12 mouse cellular contexts compared by ENCODE assay signal in genomic region chr15:98606051-98606536, GRCm38 (mm10). TPM values are rescaled to one million over a fixed set of nuclear protein-coding genes. Genes with fewer than 3 reads are reported as not detected.
DNase-seq lines count a peak whose midpoint lies in the region; ATAC-seq and TF ChIP-seq lines count a peak whose summit lies in the region.
"Had no signal": no experiment of that assay in that cellular context is flagged by ENCODE, and none has a peak within 500 bp of the region (broad histone marks: within the 10 kb centered on the region; RNA-seq: fewer than 3 reads in every experiment).

No protein-coding gene starts in this region.

- peak overlapping the region; percentile 90 for H3K27ac ChIP-seq in gastrocnemius, adult 2 months
- H3K27ac ChIP-seq in liver, embryonic 12.5 days: peak overlapping the region; percentile 99
- no peak overlapping the region for H3K27ac ChIP-seq in forebrain, embryonic 15.5 days (replicated peaks)
- H3K27ac ChIP-seq: neural tube, embryonic 15.5 days had no signal

- no peak for TF ChIP-seq CTCF in gastrocnemius, adult 2 months (IDR thresholded peaks at IDR 0.05)

- ATAC-seq in liver, embryonic 12.5 days: peak; percentile 81
- ATAC-seq in activated CD4-positive, CD25-positive, alpha-beta regulatory T cell, adult 4 months: no peak
- no peak for ATAC-seq in forebrain, embryonic 15.5 days (replicated peaks)

- peaks cover 91% of the 10 kb centered on the region for H3K4me1 ChIP-seq in liver, embryonic 12.5 days
- peaks cover 47% of the 10 kb centered on the region for H3K4me1 ChIP-seq in forebrain, embryonic 15.5 days

- peak overlapping the region; percentile 99 for H3K4me2 ChIP-seq in liver, embryonic 12.5 days
- no peak overlapping the region for H3K4me2 ChIP-seq in forebrain, embryonic 15.5 days (replicated peaks)

- 18% methylated on average over 12 of the region's 12 CpGs for WGBS in liver, embryonic 12.5 days (ENCODE audit: insufficient replicate concordance)
- WGBS in forebrain, embryonic 15.5 days: 89% methylated on average over 12 of the region's 12 CpGs

- H3K36me3 ChIP-seq in liver, embryonic 12.5 days: peaks cover 39% of the 10 kb centered on the region
- H3K36me3 ChIP-seq in forebrain, embryonic 15.5 days: peaks cover 16% of the 10 kb centered on the region; the same call in 1 of the 2 replicates

- H3K4me3 ChIP-seq in gastrocnemius, adult 2 months: peak overlapping the region; percentile 97
- H3K4me3 ChIP-seq in liver, embryonic 12.5 days: peak overlapping the region; percentile 80
- H3K4me3 ChIP-seq in forebrain, embryonic 15.5 days: no peak overlapping the region
- H3K4me3 ChIP-seq: neural tube, embryonic 15.5 days had no signal

- peak; percentile 47 for DNase-seq in gastrocnemius, adult 2 months
- no peak for DNase-seq in gastrocnemius, postnatal 10 days
- DNase-seq in testis, postnatal 14 days (ENCODE audit: low spot score): peak; percentile 54
- DNase-seq in testis, postnatal 10 days (ENCODE audit: low spot score): no peak
- DNase-seq in frontal cortex, adult 2 months (ENCODE audit: extremely low spot score in 1 of 2, low spot score in 1 of 2): no peak
- DNase-seq: kidney, adult 8-10 months; lung, postnatal 4 days had no signal

- no peaks in the 10 kb centered on the region for H3K9me3 ChIP-seq in liver, embryonic 12.5 days (replicated peaks)
- H3K9me3 ChIP-seq in forebrain, embryonic 15.5 days: no peaks in the 10 kb centered on the region
- H3K9me3 ChIP-seq: neural tube, embryonic 15.5 days had no signal

- H3K27me3 ChIP-seq in liver, embryonic 12.5 days (replicated peaks): peaks cover 12% of the 10 kb centered on the region
- H3K27me3 ChIP-seq in forebrain, embryonic 15.5 days: no peaks in the 10 kb centered on the region
- H3K27me3 ChIP-seq: neural tube, embryonic 15.5 days had no signal

- intact Hi-C loops in gastrocnemius, adult 2 months (cut with DNase I): no loop called here

- peak overlapping the region; percentile 93 for H3K9ac ChIP-seq in liver, embryonic 12.5 days
- no peak overlapping the region for H3K9ac ChIP-seq in forebrain, embryonic 15.5 days (replicated peaks)
- H3K9ac ChIP-seq: neural tube, embryonic 15.5 days had no signal

RNA-seq across cellular contexts. Expression of gene Adcy6, which starts 3.8 kb away (rescaled TPM):
- total RNA-seq in gastrocnemius, adult 2 months (2021): 10 to 100 TPM; 22.8 to 23.1 TPM
- 10 to 100 TPM; 39.9 to 45.3 TPM for total RNA-seq in gastrocnemius, postnatal 10 days (2021)
- polyA plus RNA-seq in liver, embryonic 12.5 days (2016; fragmentation: Nextera tagmentation; extraction: Ambion mirVana): 9.7 and 10.2 TPM in 2 replicates
- polyA plus RNA-seq in activated CD4-positive, CD25-positive, alpha-beta regulatory T cell, adult 4 months (2017; shearing (Covaris generic)): under 1 TPM; 0.36 to 0.56 TPM
- 40.3 and 45.6 TPM in 2 replicates for polyA plus RNA-seq in frontal cortex, adult 2 months (2012; rRNA removed)
- polyA plus RNA-seq in forebrain, embryonic 15.5 days (2015; fragmentation: Nextera tagmentation; extraction: Ambion mirVana): 12.5 and 13.8 TPM in 2 replicates

RNA-seq across cellular contexts. Expression of gene Cacnb3, which starts 24.5 kb away (rescaled TPM):
- total RNA-seq in gastrocnemius, adult 2 months (2021): 1 to 10 TPM; 1.8 to 2.2 TPM
- total RNA-seq in gastrocnemius, postnatal 10 days (2021): 10 to 100 TPM; 12.0 to 15.4 TPM
- polyA plus RNA-seq in liver, embryonic 12.5 days (2016; fragmentation: Nextera tagmentation; extraction: Ambion mirVana): 3.8 and 4.9 TPM in 2 replicates
- polyA plus RNA-seq in activated CD4-positive, CD25-positive, alpha-beta regulatory T cell, adult 4 months (2017; shearing (Covaris generic)): under 1 TPM in 1 of 2 experiments, not detected in 1; 0.19 TPM
- polyA plus RNA-seq in frontal cortex, adult 2 months (2012; rRNA removed): 377 and 417 TPM in 2 replicates
- polyA plus RNA-seq in forebrain, embryonic 15.5 days (2015; fragmentation: Nextera tagmentation; extraction: Ambion mirVana): 134 and 138 TPM in 2 replicates

RNA-seq across cellular contexts. Expression of gene 4930415O20Rik, which starts 35.3 kb away (rescaled TPM):
- total RNA-seq in gastrocnemius, adult 2 months (2021): 1 to 10 TPM in 1 of 2 experiments, not detected in 1; 1.2 TPM
- not detected for total RNA-seq in gastrocnemius, postnatal 10 days (2021)
- not detected in 2 replicates for polyA plus RNA-seq in liver, embryonic 12.5 days (2016; fragmentation: Nextera tagmentation; extraction: Ambion mirVana)
- not detected for polyA plus RNA-seq in activated CD4-positive, CD25-positive, alpha-beta regulatory T cell, adult 4 months (2017; shearing (Covaris generic))
- polyA plus RNA-seq in frontal cortex, adult 2 months (2012; rRNA removed): 0.34 TPM in 1 of 2 replicates, not detected in the other
- polyA plus RNA-seq in forebrain, embryonic 15.5 days (2015; fragmentation: Nextera tagmentation; extraction: Ambion mirVana): 0.56 TPM in 1 of 2 replicates, not detected in the other
- polyA plus RNA-seq: neural tube, embryonic 15.5 days; stomach, embryonic 14.5 days had no signal

RNA-seq across cellular contexts. Expression of gene Ccnt1, which starts 35.4 kb away (rescaled TPM):
- total RNA-seq in gastrocnemius, adult 2 months (2021): 10 to 100 TPM; 20.4 to 20.5 TPM
- 10 to 100 TPM; 21.7 to 30.4 TPM for total RNA-seq in gastrocnemius, postnatal 10 days (2021)
- polyA plus RNA-seq in liver, embryonic 12.5 days (2016; fragmentation: Nextera tagmentation; extraction: Ambion mirVana): 34.4 and 35.5 TPM in 2 replicates
- polyA plus RNA-seq in activated CD4-positive, CD25-positive, alpha-beta regulatory T cell, adult 4 months (2017; shearing (Covaris generic)): 10 to 100 TPM; 71.1 to 73.1 TPM
- 18.8 and 21.1 TPM in 2 replicates for polyA plus RNA-seq in frontal cortex, adult 2 months (2012; rRNA removed)
- 66.5 and 72.0 TPM in 2 replicates for polyA plus RNA-seq in forebrain, embryonic 15.5 days (2015; fragmentation: Nextera tagmentation; extraction: Ambion mirVana)

RNA-seq across cellular contexts. Expression of gene Ddx23, which starts 56.6 kb away (rescaled TPM):
- total RNA-seq in gastrocnemius, adult 2 months (2021): 10 to 100 TPM; 66.3 to 67.4 TPM
- total RNA-seq in gastrocnemius, postnatal 10 days (2021): 10 to 100 TPM; 53.6 to 57.6 TPM
- polyA plus RNA-seq in liver, embryonic 12.5 days (2016; fragmentation: Nextera tagmentation; extraction: Ambion mirVana): 15.9 and 16.2 TPM in 2 replicates
- polyA plus RNA-seq in activated CD4-positive, CD25-positive, alpha-beta regulatory T cell, adult 4 months (2017; shearing (Covaris generic)): 10 to 100 TPM; 22.8 to 27.3 TPM
- polyA plus RNA-seq in frontal cortex, adult 2 months (2012; rRNA removed): 56.2 and 63.3 TPM in 2 replicates
- polyA plus RNA-seq in forebrain, embryonic 15.5 days (2015; fragmentation: Nextera tagmentation; extraction: Ambion mirVana): 23.5 and 25.0 TPM in 2 replicates

Comparison
In these comparisons a context has a peak if more than half of its experiments do, and no peak if none do; other contexts are left out.
1. DNase-seq: peak in gastrocnemius, adult 2 months (single experiment) and testis, postnatal 14 days (single experiment); none in gastrocnemius, postnatal 10 days (single experiment), testis, postnatal 10 days (single experiment) and frontal cortex, adult 2 months (0 of 2).
2. RNA of gene Cacnb3, which starts 24.5 kb away (polyA plus RNA-seq): 377 to 417 TPM in frontal cortex, adult 2 months and 134 to 138 TPM in forebrain, embryonic 15.5 days; 3.8 to 4.9 TPM in liver, embryonic 12.5 days and 0.19 TPM in activated CD4-positive, CD25-positive, alpha-beta regulatory T cell, adult 4 months; every median in the first group is over 10 times any median in the second.